Mouse (Mus musculus) bone marrow macrophage, adult 2 months (primary cell): ENCODE data around the gene Slc15a5. TPM values are rescaled to one million over a fixed set of nuclear protein-coding genes. Genes with fewer than 3 reads are reported as not detected.

Source experiments
- H3K27ac ChIP-seq: 2 replicates; pipeline ENCODE4 v1.5.1; 2012; ENCODE audit warnings: low read depth, low read length; ENCODE audit not compliant: insufficient read depth
- H3K4me1 ChIP-seq: 2 replicates; pipeline ENCODE4 v1.6.1; 2012; ENCODE audit warnings: low read length; ENCODE audit not compliant: control insufficient read depth, insufficient read depth
- H3K4me3 ChIP-seq: 2 replicates; pipeline ENCODE4 v1.5.1; 2012; ENCODE audit warnings: mild to moderate bottlenecking, low read length, moderate library complexity; ENCODE audit not compliant: insufficient read depth
- CTCF ChIP-seq: IDR thresholded peaks from 2 replicates; pipeline ENCODE4 v1.5.1; 2012; ENCODE audit warnings: low read depth, mild to moderate bottlenecking, low read length, moderate library complexity
- POLR2A ChIP-seq: IDR thresholded peaks from 2 replicates; pipeline ENCODE4 v1.6.1; 2012; ENCODE audit warnings: mild to moderate bottlenecking, low read depth, low read length, borderline replicate concordance
- polyA plus RNA-seq: library from polyadenylated mRNA; stranded (reverse); fragments of >200 nt; gene quantifications from 2 replicates; pipeline ENCODE4 v1.2.4, GENCODE M21; 2012; ENCODE audit not compliant: missing spikeins, insufficient read depth, insufficient read length

Slc15a5 gene
- polyA plus RNA-seq, 1 experiment, result not detected

DNA sequence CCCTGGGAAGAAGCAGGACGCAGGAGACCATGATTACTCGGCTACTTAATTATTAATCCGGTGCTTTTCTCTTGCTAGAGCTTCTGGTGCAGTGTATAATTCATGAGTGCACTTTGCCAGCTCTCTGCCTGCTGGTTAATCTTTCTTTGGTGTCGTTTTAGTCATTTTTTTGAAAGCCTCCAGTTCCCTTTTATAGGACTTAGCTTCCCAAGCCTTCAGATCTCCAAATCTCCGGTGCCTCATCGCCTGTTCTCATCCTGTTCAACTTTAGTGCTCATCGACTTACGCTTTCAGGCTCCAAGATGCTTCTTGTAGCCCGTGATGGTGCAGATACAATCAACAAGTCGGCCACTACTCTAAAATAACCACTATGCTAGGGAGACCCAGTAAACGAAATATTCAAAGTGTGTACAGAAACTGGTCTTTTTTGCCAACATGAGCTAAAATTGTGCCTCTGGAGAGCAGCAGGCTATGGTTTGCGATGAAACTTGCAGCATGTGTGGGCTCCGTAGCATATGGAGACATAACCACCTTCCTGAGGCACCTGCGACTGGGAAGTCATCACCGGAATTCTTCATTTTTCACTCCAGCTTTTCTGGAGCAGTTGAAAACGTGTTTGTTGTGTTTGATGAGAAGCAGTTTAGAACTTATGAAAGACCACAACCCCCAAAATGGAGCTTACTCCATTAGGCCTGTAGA, 64.6 kb downstream of the Slc15a5 start:
- no peak overlapping the region for H3K4me3 ChIP-seq
- TF ChIP-seq CTCF, result no peak
- no peak for TF ChIP-seq POLR2A
- H3K4me1 ChIP-seq, result no peaks in the 10 kb centered on the region
- H3K27ac ChIP-seq, result no peak overlapping the region

GRCm38 (mm10) chr6:138011955-138012354, 67.8 kb downstream of the Slc15a5 start:
- no peak for TF ChIP-seq CTCF
- TF ChIP-seq POLR2A, result no peak
- Histone ChIP-seq H3K27ac (no peak overlapping the region), H3K4me1 (no peaks in the 10 kb centered on the region), H3K4me3 (no peak overlapping the region)

DNA sequence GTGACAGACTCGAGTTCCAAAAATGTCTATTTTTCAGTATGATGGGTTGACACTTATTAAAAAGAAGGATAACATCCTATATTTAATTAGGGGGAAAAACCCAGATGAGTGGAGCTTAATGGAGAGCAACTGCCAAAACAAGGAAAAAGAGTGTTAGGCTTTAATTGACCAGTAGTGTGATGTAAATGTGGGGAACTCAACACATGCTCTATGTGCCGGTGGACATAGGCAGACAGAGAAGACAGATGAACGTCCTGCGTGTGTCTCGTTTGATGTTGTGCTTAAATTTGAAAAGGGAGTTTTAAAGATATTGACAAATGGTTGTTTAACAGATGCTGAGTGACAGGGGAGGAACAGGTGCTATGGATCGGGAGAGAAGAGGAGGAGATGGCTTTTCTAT, 72.0 kb downstream of the Slc15a5 start:
- H3K4me3 ChIP-seq, result no peak overlapping the region
- TF ChIP-seq CTCF (no peak), POLR2A (no peak)
- H3K27ac ChIP-seq, result no peak overlapping the region
- H3K4me1 ChIP-seq, result no peaks in the 10 kb centered on the region

- TF ChIP-seq CTCF (no peak), POLR2A (no peak)
Measured at GRCm38 (mm10) chr6:138006525-138007251, 73.0 kb downstream of the Slc15a5 start.

DNA sequence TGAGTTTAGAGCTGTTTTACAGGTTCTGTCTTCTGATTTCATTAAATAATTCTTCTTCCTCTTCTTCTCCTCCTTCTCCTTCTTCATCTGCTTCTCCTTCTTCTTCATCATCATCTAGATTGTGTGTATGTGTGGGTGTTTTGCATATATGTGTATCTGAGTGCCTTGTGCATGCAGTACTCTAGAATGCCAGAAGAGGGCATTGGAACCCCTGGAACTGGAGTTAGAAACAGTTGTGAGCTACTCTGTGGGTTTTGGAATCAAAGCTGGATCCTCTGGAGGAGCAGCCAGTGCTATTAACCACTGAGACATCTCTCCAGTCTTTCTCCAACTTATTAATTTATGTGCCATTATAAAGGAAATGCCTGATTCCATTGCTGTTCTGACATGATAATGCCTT, 89.9 kb downstream of the Slc15a5 start:
- no peak for TF ChIP-seq POLR2A
- TF ChIP-seq CTCF, result no peak
- Histone ChIP-seq H3K4me1 (no peaks in the 10 kb centered on the region), H3K27ac (no peak overlapping the region), H3K4me3 (no peak overlapping the region)

More at GRCm38 (mm10) chr6:138006525-138007251, 73.0 kb downstream of the Slc15a5 start:
- no peaks in the 10 kb centered on the region for H3K4me1 ChIP-seq
- no peak overlapping the region for H3K27ac ChIP-seq
- H3K4me3 ChIP-seq, result no peak overlapping the region

DNA sequence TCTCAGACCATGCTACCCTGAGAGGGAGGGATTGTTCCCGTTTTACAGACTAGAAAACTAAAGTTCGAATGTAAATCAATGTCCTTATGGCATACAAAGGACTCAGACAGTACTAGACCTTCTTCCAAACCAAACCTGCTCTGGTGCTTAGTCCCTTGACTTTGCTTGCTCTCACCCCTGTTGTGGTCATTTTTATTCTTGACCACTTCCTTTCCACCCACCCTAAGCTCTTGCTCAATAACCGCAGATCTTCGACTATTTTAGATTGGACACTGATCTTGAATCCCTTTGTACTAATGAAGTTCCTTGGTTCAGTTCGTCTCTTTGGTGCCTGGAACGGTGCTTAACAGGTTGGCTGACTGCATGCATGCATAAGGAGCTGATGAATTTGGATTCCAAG, 94.5 kb downstream of the Slc15a5 start:
- no peak overlapping the region for H3K27ac ChIP-seq
- H3K4me1 ChIP-seq, result no peaks in the 10 kb centered on the region
- TF ChIP-seq POLR2A (no peak), CTCF (no peak)

GRCm38 (mm10) chr6:137982195-137982737, 97.5 kb downstream of the Slc15a5 start:
- TF ChIP-seq CTCF (no peak), POLR2A (no peak)

More for the DNA sequence above, 94.5 kb downstream of the Slc15a5 start:
- no peak overlapping the region for H3K4me3 ChIP-seq

GRCm38 (mm10) chr6:137980905-137981696, 98.6 kb downstream of the Slc15a5 start:
- Histone ChIP-seq H3K27ac (no peak overlapping the region), H3K4me3 (no peak overlapping the region), H3K4me1 (no peaks in the 10 kb centered on the region)
- TF ChIP-seq CTCF (no peak), POLR2A (no peak)

More at GRCm38 (mm10) chr6:137982195-137982737, 97.5 kb downstream of the Slc15a5 start:
- no peak overlapping the region for H3K4me3 ChIP-seq
- H3K27ac ChIP-seq, result no peak overlapping the region
- no peaks in the 10 kb centered on the region for H3K4me1 ChIP-seq

GRCm38 (mm10) chr6:137980413-137980812, 99.3 kb downstream of the Slc15a5 start:
- TF ChIP-seq CTCF (no peak), POLR2A (no peak)
- Histone ChIP-seq H3K4me1 (no peaks in the 10 kb centered on the region), H3K4me3 (no peak overlapping the region), H3K27ac (no peak overlapping the region)
